Mouse (Mus musculus) myocyte (in vitro differentiated cells): ENCODE data around the gene Flt3.

Experiments used
- CEBPB ChIP-seq: IDR thresholded peaks from 2 replicates; pipeline ENCODE4 v1.6.1; 2011; ENCODE audit warnings: mild to moderate bottlenecking, moderate library complexity; ENCODE audit not compliant: poor library complexity, insufficient read depth, severe bottlenecking
- E2F4 ChIP-seq: IDR thresholded peaks from one replicate; pipeline ENCODE4 v1.6.1; 2011; ENCODE audit warnings: mild to moderate bottlenecking, control low read depth, moderate library complexity; ENCODE audit not compliant: insufficient read depth
- MAX ChIP-seq: IDR thresholded peaks from one replicate; pipeline ENCODE4 v1.6.1; 2011; ENCODE audit warnings: low read depth, mild to moderate bottlenecking, control low read depth
- MYOD1 ChIP-seq, 3 experiments: IDR thresholded peaks; one replicate each; pipeline ENCODE4 v1.6.1; 2011; ENCODE audit warnings: control low read depth in 2 of 3, low read depth in 2 of 3, mild to moderate bottlenecking in 2 of 3, moderate library complexity in 1 of 3; ENCODE audit not compliant: insufficient read length in 2 of 3, control insufficient read depth in 1 of 3
- MYOG ChIP-seq, 3 experiments: IDR thresholded peaks; one replicate each; pipeline ENCODE4 v1.6.1; 2011; ENCODE audit warnings: control low read depth in 2 of 3, low read depth in 2 of 3, mild to moderate bottlenecking in 2 of 3; ENCODE audit not compliant: insufficient read length in 2 of 3, control insufficient read depth in 1 of 3, insufficient read depth in 1 of 3
- POLR2A ChIP-seq: IDR thresholded peaks from one replicate; pipeline ENCODE4 v1.6.1; 2011; ENCODE audit warnings: low read depth, mild to moderate bottlenecking, control low read depth, moderate library complexity; ENCODE audit not compliant: insufficient read length
- POLR2AphosphoS2 ChIP-seq: IDR thresholded peaks from one replicate; pipeline ENCODE4 v1.6.1; 2011; ENCODE audit warnings: low read depth, control low read depth; ENCODE audit not compliant: insufficient read length
- REST ChIP-seq: IDR thresholded peaks from one replicate; pipeline ENCODE4 v1.6.1; 2011; ENCODE audit warnings: mild to moderate bottlenecking, control low read depth, moderate library complexity; ENCODE audit not compliant: insufficient read depth, insufficient read length
- TCF12 ChIP-seq: IDR thresholded peaks from one replicate; pipeline ENCODE4 v1.6.1; 2011; ENCODE audit warnings: mild to moderate bottlenecking, control low read depth; ENCODE audit not compliant: poor library complexity, insufficient read depth, severe bottlenecking
- TCF3 ChIP-seq: IDR thresholded peaks from one replicate; pipeline ENCODE4 v1.6.1; 2011; ENCODE audit warnings: low read depth, control low read depth; ENCODE audit not compliant: insufficient read length
- USF1 ChIP-seq: IDR thresholded peaks from one replicate; pipeline ENCODE4 v1.6.1; 2011; ENCODE audit warnings: low read depth, mild to moderate bottlenecking, control low read depth, moderate library complexity

- TF ChIP-seq MYOD1 (IDR thresholded peaks at IDR 0.05; ENCODE audit: control insufficient read depth in 1 of 3, insufficient read length in 2 of 3, low read depth in 2 of 3) (no peak), POLR2A (no peak), USF1 (no peak), TCF12 (no peak), POLR2AphosphoS2 (no peak), MAX (no peak), E2F4 (no peak), CEBPB (no peak), REST (no peak), MYOG (IDR thresholded peaks at IDR 0.05; ENCODE audit: control insufficient read depth in 1 of 3, insufficient read depth in 1 of 3, insufficient read length in 2 of 3, low read depth in 2 of 3) (no peak), TCF3 (no peak)
These were observed 87.2 kb downstream of the Flt3 start for GRCm38 (mm10) chr5:147312830-147313685.
